In genomic region chr7:124383489-124383888, GRCm38 (mm10) we compare ENCODE assay signal across 10 mouse cellular contexts.
A peak's percentile ranks its signal among the peaks of the same experiment; 100 is the strongest.
DNase-seq lines count a peak whose midpoint lies in the region; ATAC-seq and TF ChIP-seq lines count a peak whose summit lies in the region.
"Had no signal": no experiment of that assay in that cellular context is flagged by ENCODE, and none has a peak within 500 bp of the region (broad histone marks: within the 10 kb centered on the region; RNA-seq: fewer than 3 reads in every experiment).

No protein-coding gene starts in this region.

- intact Hi-C loops in heart, adult 2 months (cut with DNase I), result loop anchor here (5.0 kb wide), 2 partner anchors 799 to 1009 kb away; no protein-coding TSS in a partner anchor

- H3K27me3 ChIP-seq in heart, adult 2 months (ENCODE audit: control insufficient read depth, insufficient read depth, low read length), result no peaks in the 10 kb centered on the region
- H3K27me3 ChIP-seq in lung, postnatal 0 days (replicated peaks; ENCODE audit: insufficient read depth, low read length), result no peaks in the 10 kb centered on the region
- no peaks in the 10 kb centered on the region for H3K27me3 ChIP-seq in midbrain, embryonic 14.5 days (ENCODE audit: control insufficient read depth, insufficient read depth, low read length)

- no peak overlapping the region for H3K27ac ChIP-seq in heart, adult 2 months
- no peak overlapping the region for H3K27ac ChIP-seq in lung, postnatal 0 days (ENCODE audit: low read length)
- H3K27ac ChIP-seq in cortical plate, adult 2 months (ENCODE audit: insufficient read depth, low read length), result no peak overlapping the region
- H3K27ac ChIP-seq in midbrain, embryonic 14.5 days (replicated peaks; ENCODE audit: low read depth, low read length), result no peak overlapping the region

- no peak for ATAC-seq in lung, postnatal 0 days
- no peak for ATAC-seq in midbrain, embryonic 14.5 days (ENCODE audit: low FRiP score, low TSS enrichment)

- H3K4me3 ChIP-seq in heart, adult 2 months, result no peak overlapping the region
- H3K4me3 ChIP-seq in lung, postnatal 0 days (ENCODE audit: low read depth, low read length), result no peak overlapping the region
- H3K4me3 ChIP-seq in cortical plate, adult 2 months (ENCODE audit: insufficient read depth, low read length), result no peak overlapping the region
- no peak overlapping the region for H3K4me3 ChIP-seq in midbrain, embryonic 14.5 days (replicated peaks; ENCODE audit: low read depth, low read length)

- TF ChIP-seq EP300 in heart, adult 2 months (IDR thresholded peaks at IDR 0.05; ENCODE audit: insufficient read depth, low read depth, low read length), result no peak
- TF ChIP-seq EP300 in lung, postnatal 0 days (IDR thresholded peaks at IDR 0.05), result no peak

- WGBS in heart, adult 2 months, result 36% methylated on average over 4 of the region's 4 CpGs
- WGBS in lung, postnatal 0 days, result 21% methylated on average over 4 of the region's 4 CpGs
- 28% methylated on average over 4 of the region's 4 CpGs for WGBS in midbrain, embryonic 14.5 days

- peak; percentile 57 for TF ChIP-seq CTCF in heart, adult 2 months (IDR thresholded peaks at IDR 0.05)
- peak; percentile 59 for TF ChIP-seq CTCF in lung, postnatal 0 days (IDR thresholded peaks at IDR 0.05)
- peak; percentile 26; the same call in 1 of the 2 replicates for TF ChIP-seq CTCF in cortical plate, adult 2 months (IDR thresholded peaks at IDR 0.05; ENCODE audit: extremely low read depth, insufficient read depth, low read length)

- no peak overlapping the region for H3K9ac ChIP-seq in heart, adult 2 months (ENCODE audit: low read depth, low read length)
- no peak overlapping the region for H3K9ac ChIP-seq in lung, postnatal 0 days (replicated peaks; ENCODE audit: low read depth)
- no peak overlapping the region for H3K9ac ChIP-seq in midbrain, embryonic 14.5 days (replicated peaks; ENCODE audit: low read length)

- DNase-seq in heart, adult 2 months, result no peak
- DNase-seq in heart, postnatal 4 days, result no peak
- DNase-seq in lung, postnatal 0 days (ENCODE audit: low spot score), result peak; percentile 16
- no peak for DNase-seq in lung, postnatal 25 days (ENCODE audit: low spot score)
- DNase-seq in midbrain, embryonic 14.5 days, result peak; percentile 69
- DNase-seq in B cell, adult 2 months, result no peak
- DNase-seq in urinary bladder, postnatal 25 days (ENCODE audit: low spot score), result no peak
- DNase-seq: heart, adult 11 months; right cerebral cortex, postnatal 25 days had no signal

- no peak for TF ChIP-seq POLR2A in heart, adult 2 months (IDR thresholded peaks at IDR 0.05; ENCODE audit: insufficient read depth, low read depth, low read length)
- TF ChIP-seq POLR2A in cortical plate, adult 2 months (IDR thresholded peaks at IDR 0.05; ENCODE audit: extremely low read depth, insufficient read depth, low read length), result no peak

- no peaks in the 10 kb centered on the region for H3K4me1 ChIP-seq in heart, adult 2 months (ENCODE audit: control insufficient read depth, insufficient read depth, low read length)
- no peaks in the 10 kb centered on the region for H3K4me1 ChIP-seq in lung, postnatal 0 days (ENCODE audit: insufficient read depth, low read depth, low read length)
- H3K4me1 ChIP-seq in cortical plate, adult 2 months (ENCODE audit: control insufficient read depth, insufficient read depth, low read length), result no peaks in the 10 kb centered on the region
- no peaks in the 10 kb centered on the region for H3K4me1 ChIP-seq in midbrain, embryonic 14.5 days (ENCODE audit: control insufficient read depth, insufficient read depth, low read length)

- H3K4me2 ChIP-seq in lung, postnatal 0 days (replicated peaks; ENCODE audit: low read depth, low read length), result no peak overlapping the region
- H3K4me2 ChIP-seq in midbrain, embryonic 14.5 days (ENCODE audit: low read length), result no peak overlapping the region

- no peaks in the 10 kb centered on the region for H3K79me2 ChIP-seq in heart, adult 2 months (replicated peaks; ENCODE audit: control insufficient read depth, insufficient read depth, low read length)

- H3K9me3 ChIP-seq in lung, postnatal 0 days (ENCODE audit: low read length), result no peaks in the 10 kb centered on the region
- no peaks in the 10 kb centered on the region for H3K9me3 ChIP-seq in midbrain, embryonic 14.5 days (ENCODE audit: control insufficient read depth, low read length)

- no peaks in the 10 kb centered on the region for H3K36me3 ChIP-seq in heart, adult 2 months (ENCODE audit: control insufficient read depth, insufficient read depth, low read length)
- no peaks in the 10 kb centered on the region for H3K36me3 ChIP-seq in lung, postnatal 0 days (ENCODE audit: insufficient read depth, low read length)
- no peaks in the 10 kb centered on the region for H3K36me3 ChIP-seq in midbrain, embryonic 14.5 days (ENCODE audit: control insufficient read depth, insufficient read depth, low read length)

Comparison
In these comparisons a context has a peak if more than half of its experiments do, and no peak if none do; other contexts are left out.
1. DNase-seq: peak in lung, postnatal 0 days (single experiment) and midbrain, embryonic 14.5 days (single experiment); none in heart, adult 2 months (0 of 2), heart, postnatal 4 days (single experiment), lung, postnatal 25 days (single experiment), B cell, adult 2 months (0 of 2) and urinary bladder, postnatal 25 days (single experiment).
2. Peak in every context shown above with its lines, with median percentiles within 50 percentile points of each other: CTCF ChIP-seq.